Mouse (Mus musculus) c-Kit-positive CD71-positive TER-119-negative erythroid progenitor cells, embryonic 14.5 days (primary cell): ENCODE data around the gene Snrpa1.

Source experiments
- DNase-seq: peaks from one replicate; pipeline ENCODE4 v3.0.0-alpha.2; 2013; ENCODE audit warnings: low read depth

Snrpa1 gene

GRCm38 (mm10) chr7:66079364-66080230, 20.8 kb downstream of the Snrpa1 start, which contains the start of gene Selenos:
Gene Selenos, plus strand, starts transcription at chr7:66079649.
- DNase-seq: peak; percentile 95

DNA sequence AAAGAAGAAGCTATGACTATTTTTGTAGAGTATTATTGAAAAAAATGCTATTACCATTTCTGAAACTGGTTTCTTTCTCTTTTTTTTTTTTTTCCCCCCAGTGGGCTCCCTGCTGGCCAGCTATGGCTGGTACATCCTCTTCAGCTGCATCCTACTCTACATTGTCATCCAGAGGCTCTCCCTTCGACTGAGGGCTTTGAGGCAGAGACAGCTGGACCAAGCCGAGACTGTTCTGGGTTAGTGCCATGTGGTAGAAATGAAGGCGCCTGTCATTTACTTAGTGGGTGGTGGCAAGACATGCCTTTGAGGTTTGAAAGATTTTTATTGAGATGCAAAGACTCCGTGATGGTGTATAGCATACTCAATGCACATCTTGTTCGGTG, 21.4 kb downstream of the Snrpa1 start:
- no peak for DNase-seq

DNA sequence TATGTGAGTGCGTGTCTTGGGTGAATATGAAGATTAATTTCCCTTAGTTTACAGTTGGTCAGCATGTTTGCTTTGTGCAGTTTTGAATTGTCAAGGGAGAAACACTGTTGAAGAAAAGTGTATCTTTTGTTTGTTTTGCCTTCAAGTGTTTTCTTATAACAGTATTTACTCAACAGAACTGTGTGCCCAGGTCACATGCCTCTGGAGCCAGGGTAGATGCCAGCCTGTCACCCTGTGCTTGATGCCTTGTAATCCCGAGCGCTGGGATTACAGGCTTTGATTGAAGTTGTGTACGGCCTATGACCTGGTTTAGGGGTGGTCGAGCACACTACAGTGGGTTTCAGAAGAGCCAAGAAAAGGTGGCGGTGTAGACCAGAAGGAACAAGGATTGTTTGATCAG, 25.0 kb downstream of the Snrpa1 start:
- DNase-seq: no peak

DNA sequence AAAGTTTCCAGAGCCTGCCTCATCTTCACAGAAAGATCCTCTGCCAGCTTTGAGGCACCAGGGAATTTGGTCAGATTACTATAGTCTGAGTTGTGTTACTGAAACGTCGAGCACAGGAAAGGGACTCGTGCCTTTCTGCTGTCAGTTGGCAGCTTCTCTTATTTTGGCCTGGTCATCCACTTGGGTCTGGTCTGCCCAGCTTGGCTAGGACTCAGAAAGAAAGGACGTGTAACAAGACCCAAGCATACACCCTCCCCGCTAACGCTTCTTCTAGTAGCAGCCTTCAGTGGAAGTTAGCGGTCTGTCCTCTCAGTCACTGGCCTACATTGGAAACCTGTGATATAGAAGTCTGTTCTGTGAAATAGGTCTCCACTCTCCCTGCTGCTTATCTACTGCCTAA, 25.7 kb downstream of the Snrpa1 start:
- no peak for DNase-seq

- no peak for DNase-seq
Observed at GRCm38 (mm10) chr7:66087652-66088051, 28.8 kb downstream of the Snrpa1 start.

- DNase-seq: no peak
Observed at GRCm38 (mm10) chr7:66088077-66088476, 29.3 kb downstream of the Snrpa1 start.

GRCm38 (mm10) chr7:66090676-66091190, 31.9 kb downstream of the Snrpa1 start:
- DNase-seq: no peak

- no peak for DNase-seq
Observed at GRCm38 (mm10) chr7:66091553-66091952, 32.8 kb downstream of the Snrpa1 start.

GRCm38 (mm10) chr7:66092656-66093055, 33.9 kb downstream of the Snrpa1 start:
- DNase-seq: no peak

DNA sequence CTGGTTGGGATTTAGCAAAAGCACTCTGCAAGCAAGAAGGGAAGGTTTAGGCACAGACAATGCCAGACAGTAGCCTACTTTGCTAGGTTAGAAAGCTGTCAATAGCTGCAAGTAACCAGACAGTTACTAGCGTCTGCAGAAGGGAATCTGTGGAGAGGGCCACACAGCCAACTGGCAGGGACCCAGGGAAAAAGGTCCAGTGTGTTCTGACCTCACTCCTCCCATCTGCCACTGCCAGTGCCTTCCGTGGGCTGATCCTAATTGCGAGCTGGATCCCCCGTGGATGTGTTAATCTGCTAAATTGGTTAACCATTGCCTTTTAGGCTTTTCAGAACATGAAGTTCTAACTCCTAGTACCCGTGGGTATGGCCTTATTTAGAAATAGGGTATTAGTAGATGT, 35.3 kb downstream of the Snrpa1 start:
- no peak for DNase-seq

DNA sequence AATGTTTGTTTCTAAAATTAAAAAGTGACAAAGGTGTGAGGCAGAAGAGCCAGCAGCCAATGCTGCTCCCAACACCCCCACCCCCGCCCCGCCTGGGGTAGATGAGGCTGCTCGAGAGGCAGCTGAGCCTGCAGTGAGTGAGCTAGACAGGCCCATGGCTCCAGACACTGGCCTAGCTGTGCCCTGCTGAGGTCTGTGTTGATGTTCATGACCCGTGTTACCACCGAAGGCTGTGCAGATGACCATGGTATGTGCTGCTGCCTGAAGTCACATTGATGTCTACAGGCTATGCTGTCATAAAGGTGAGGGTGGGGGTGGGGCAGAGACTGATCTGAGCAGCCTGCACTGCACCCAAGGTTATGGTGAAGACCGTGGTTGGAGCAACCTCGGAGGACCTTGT, 40.0 kb downstream of the Snrpa1 start:
- DNase-seq: no peak

DNA sequence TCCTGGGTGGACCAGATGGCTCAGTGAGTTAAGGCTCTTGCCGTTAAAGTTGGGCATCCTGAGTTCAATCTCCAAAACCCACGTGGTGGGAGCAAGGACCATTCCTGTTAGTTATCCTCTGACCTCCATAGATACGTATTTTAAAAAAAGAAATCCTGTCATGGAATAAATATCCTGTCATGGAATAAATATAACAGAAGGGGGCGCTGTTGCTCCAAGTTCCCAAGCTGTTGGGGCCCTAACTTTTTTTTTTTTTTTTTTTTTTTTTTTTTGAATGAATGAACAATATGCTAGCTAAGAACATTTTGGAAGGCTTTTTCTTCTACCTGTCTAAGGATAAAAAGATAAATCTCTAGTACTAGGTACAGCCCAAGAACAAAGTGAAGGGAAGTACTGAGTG, 43.1 kb downstream of the Snrpa1 start:
- DNase-seq: no peak

DNA sequence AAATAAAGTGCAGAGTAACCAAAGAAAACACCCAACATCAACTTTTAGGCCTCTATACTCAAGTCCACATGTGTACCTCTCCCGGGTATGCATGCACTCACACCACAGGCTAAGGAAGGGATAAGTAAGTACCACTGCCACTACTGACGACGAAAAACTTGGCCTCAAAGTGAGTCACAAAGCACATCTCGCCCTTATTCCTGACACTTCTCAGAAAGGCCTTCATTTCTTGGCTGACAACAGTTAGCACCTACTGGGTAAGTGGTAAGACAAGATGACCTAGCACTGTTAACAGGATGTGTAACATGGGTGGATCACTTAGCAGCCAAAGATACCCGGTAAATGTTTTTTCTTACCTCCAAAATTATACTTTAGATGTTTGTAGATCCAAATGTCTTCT, 45.7 kb downstream of the Snrpa1 start:
- no peak for DNase-seq

DNA sequence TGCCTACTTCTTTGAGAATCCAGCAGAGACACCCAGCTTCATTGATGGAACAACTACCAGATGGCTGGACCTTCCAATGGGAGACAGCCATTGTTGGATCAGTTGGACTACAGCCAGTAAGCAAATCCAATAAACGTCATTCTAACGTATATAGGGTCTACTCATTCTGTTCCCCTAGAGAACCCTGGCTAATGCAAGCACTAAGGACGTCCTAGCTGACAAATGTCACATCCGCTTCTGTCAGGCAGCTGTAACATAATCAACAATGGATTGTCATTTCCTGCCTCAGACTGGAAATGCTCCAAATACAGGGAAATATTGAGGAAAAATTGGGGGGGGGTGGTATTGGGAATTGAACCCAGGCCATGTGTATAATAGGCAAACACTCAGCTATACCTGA, 47.0 kb downstream of the Snrpa1 start:
- DNase-seq: no peak

GRCm38 (mm10) chr7:66106581-66107056, 47.8 kb downstream of the Snrpa1 start:
- DNase-seq: no peak

- no peak for DNase-seq
Observed at GRCm38 (mm10) chr7:66107206-66107605, 48.4 kb downstream of the Snrpa1 start.

DNA sequence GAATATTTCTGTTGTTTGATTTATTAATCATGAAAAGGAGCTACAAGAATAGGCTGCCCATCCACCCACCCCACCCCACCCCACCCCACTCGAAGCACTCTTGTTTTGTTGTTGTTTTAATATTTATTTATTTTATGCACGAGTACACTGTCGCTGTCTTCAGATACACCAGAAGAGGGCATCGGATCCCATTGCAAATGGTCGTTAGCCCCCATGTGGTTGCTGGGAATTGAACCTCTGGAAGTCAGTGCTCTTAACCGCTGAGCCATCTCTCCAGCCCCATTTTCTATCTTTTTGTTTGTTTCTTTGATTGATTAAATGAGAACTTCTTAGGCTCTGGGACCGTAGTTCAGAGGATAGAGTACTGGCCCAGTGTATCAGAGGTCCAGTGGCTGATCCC, 49.1 kb downstream of the Snrpa1 start:
- no peak for DNase-seq

DNA sequence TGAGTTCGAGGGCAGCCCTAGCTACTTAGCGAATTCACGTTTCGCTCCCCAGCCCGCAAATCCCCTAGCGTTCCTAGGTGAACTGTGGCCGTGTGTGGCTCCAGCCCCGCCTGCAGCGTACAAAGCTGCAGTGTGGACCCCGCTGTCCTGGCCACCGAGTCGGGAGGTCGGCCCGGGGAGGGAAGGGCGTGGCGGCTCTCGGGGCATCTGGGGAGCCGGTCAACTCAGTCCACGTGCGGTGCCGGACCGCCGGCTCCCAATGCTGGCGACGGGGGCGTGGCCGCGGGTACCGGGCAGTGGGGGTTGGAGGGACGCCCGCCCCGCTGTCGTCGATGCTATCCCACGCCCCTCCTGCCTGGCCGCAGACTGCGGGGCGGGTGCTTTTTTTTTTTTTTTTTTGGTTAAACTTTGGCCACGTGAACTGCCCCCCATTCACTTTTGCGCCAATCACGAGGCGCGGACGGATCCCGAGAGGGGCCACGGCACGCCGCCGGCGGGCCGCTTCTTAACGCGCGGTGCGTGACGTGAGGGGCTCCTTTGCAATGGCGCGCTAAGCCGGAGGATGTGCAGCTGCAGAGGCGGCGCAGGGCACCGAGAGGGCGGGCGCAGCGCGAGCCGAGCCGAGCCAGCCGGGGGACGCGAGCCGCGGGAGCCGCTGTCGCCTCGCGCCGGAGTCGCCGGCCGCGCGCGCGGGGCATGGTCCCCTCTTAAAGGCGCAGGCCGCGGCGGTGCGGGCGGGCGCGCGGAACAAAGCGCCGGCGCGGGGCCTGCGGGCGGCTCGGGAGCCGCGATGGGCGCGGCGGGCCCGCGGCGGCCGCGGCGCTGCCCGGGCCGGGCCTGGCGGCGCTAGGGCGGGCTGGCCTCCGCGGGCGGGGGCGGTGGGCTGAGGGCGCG, 50.4 kb downstream of the Snrpa1 start, which contains the start of gene Chsy1:
TSS of gene Chsy1 (plus strand) at position 555 of the 894 bp plus-strand sequence.
- DNase-seq: peak; percentile 81

DNA sequence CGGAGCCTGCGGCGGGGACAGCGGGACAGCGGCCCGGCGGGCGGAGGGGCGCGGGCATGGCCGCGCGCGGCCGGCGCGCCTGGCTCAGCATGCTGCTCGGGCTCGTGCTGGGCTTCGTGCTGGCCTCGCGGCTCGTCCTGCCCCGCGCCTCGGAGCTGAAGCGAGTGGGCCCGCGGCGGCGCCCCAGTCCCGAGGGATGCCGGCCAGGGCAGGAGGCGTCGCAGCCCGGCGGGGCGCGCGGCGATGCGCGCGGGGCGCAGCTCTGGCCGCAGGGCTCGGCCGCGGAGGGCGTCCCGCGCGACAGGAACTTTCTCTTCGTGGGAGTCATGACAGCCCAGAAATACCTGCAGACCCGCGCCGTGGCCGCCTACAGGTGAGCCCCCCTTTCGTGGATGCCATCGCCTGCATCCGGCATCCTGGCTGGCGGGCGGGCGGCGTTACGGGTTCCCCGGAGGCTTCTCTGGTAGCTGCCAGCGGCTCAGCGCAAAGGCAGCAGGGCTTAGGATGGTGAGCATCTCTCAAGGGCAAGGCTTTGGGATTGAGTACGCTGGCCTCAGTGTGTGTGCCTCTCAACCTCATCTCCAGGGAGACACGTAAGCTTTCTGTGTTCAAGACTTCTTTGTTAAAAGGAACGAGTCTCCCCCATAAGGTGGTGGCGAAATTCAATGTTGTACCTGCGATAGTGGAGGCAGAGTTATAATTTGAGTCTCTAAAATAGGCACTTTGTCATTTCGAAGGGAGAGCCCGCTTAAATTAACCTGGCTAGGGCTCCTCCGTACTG, 51.2 kb downstream of the Snrpa1 start:
- DNase-seq: no peak

DNA sequence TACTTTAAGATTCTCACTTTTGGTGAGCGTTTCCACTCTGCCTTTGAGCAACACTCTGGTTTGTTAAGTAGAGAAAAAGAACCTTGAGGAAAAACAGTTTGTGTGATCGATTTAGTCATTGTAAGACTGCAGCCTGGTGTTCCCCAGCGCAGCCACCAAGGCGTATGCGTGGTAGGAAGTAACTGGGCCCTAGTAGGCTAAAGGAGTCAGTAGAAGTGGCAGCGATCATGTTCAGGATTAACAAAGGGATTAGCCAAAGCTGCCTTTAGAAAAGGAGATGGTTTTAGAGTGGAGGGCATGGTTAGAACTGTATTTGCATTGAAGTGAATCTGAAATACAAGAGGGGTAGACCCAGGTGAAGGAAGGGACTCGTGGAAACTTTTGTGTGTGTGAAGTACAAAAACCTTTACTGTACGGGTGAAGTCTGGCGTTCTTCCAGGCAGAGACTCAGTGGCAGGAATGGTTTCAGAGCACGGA, 51.9 kb downstream of the Snrpa1 start:
- DNase-seq: no peak

DNA sequence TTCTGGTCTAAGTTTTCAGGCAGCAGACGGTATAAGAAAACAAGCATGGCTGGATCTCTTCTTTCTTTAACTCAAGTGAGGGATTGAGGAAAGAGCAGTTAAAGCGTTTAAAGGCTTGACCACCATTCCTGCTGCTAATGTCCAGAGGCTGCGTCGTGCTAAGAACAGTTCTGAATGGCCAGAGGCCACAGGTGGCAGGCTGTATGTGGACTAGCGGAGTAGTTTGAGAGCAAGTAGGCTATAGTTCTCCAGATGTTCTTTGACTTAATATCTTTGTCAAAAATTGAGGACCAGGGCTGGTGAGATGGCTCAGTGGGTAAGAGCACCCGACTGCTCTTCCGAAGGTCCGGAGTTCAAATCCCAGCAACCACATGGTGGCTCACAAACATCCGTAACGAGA, 52.4 kb downstream of the Snrpa1 start:
- no peak for DNase-seq

DNA sequence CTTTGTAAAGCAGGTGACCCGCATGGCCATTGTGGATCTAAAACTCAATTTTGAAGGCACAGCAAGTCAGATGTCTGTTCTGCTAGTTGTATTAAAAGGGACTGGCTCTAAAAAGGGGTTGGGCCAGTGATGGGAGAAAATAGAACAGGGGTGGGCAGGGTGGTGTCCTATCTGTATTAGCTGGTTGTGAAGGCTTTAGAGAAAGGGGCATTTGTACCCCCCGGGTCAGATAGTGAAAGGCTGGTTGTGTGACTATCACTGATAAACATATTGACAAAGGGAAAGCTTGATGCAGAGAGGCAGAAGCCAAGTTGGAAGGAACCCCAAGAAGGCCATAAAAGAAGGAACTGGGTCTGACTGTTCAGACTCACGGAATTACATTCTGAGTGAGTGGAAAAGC, 54.8 kb downstream of the Snrpa1 start:
- peak; percentile 76 for DNase-seq
